Mouse (Mus musculus) midbrain, embryonic 13.5 days (tissue): ENCODE results near the gene Filip1. TPM values are rescaled to one million over a fixed set of nuclear protein-coding genes. Genes with fewer than 3 reads are reported as not detected.

Source experiments
- ATAC-seq: fragments of 200-750 bp; cut with Nextera tagmentation; 2 replicates; pipeline ENCODE4 v1.8.0; 2017; ENCODE audit warnings: mild to moderate bottlenecking, moderate TSS enrichment, moderate library complexity
- H3K27ac ChIP-seq: fragments of 300-500 bp; sonication (generic); 2 replicates; pipeline ENCODE4 v1.5.1; 2015; ENCODE audit warnings: inconsistent platforms, mild to moderate bottlenecking, moderate library complexity
- H3K27me3 ChIP-seq: fragments of 300-500 bp; sonication (generic); 2 replicates; pipeline ENCODE4 v1.6.1; 2015; ENCODE audit warnings: mild to moderate bottlenecking, inconsistent platforms
- H3K36me3 ChIP-seq: fragments of 300-500 bp; sonication (generic); 2 replicates; pipeline ENCODE4 v1.6.1; 2015; ENCODE audit warnings: mild to moderate bottlenecking, inconsistent platforms
- H3K4me1 ChIP-seq: fragments of 300-500 bp; sonication (generic); replicated peaks from 2 replicates; pipeline ENCODE4 v1.6.1; 2015; ENCODE audit warnings: inconsistent platforms
- H3K4me2 ChIP-seq: fragments of 300-500 bp; sonication (generic); replicated peaks from 2 replicates; pipeline ENCODE4 v1.6.1; 2015; ENCODE audit warnings: moderate library complexity, mild to moderate bottlenecking, inconsistent platforms
- H3K4me3 ChIP-seq: fragments of 300-500 bp; sonication (generic); replicated peaks from 2 replicates; pipeline ENCODE4 v1.5.1; 2015; ENCODE audit warnings: mild to moderate bottlenecking, inconsistent platforms
- H3K9ac ChIP-seq: fragments of 300-500 bp; sonication (generic); replicated peaks from 2 replicates; pipeline ENCODE4 v1.6.1; 2015; ENCODE audit warnings: mild to moderate bottlenecking, inconsistent platforms
- H3K9me3 ChIP-seq: fragments of 300-500 bp; sonication (generic); 2 replicates; pipeline ENCODE4 v1.6.1; 2016; ENCODE audit warnings: mild to moderate bottlenecking, inconsistent platforms
- WGBS: fragments of 180-500 bp; shearing (Covaris S2); methylation state at CpG from one replicate; pipeline ENCODE4 v1.1.7; 2015; 5-methylcytosine and 5-hydroxymethylcytosine counted together
- polyA plus RNA-seq: library from polyadenylated mRNA; unstranded; fragments of >200 nt; fragmentation: Nextera tagmentation; extraction: Ambion mirVana; gene quantifications from 2 replicates; pipeline ENCODE4 v1.2.1, GENCODE M21; 2015

The Filip1 gene
- polyA plus RNA-seq, 1 experiment from 2014 or later: 5.0 TPM

- no peaks in the 10 kb centered on the region for H3K27me3 ChIP-seq
- H3K36me3 ChIP-seq: no peaks in the 10 kb centered on the region
- no peaks in the 10 kb centered on the region for H3K9me3 ChIP-seq
- H3K9ac ChIP-seq: no peak overlapping the region
- no peak overlapping the region for H3K27ac ChIP-seq
- H3K4me3 ChIP-seq: no peak overlapping the region
- H3K4me2 ChIP-seq: no peak overlapping the region
- WGBS: 71% methylated on average over 11 of the region's 11 CpGs
- peak; percentile 41 for ATAC-seq
- H3K4me1 ChIP-seq: peaks cover 9% of the 10 kb centered on the region
Observed at GRCm38 (mm10) chr9:79885244-79886210, 127.1 kb downstream of the Filip1 start.

- no peak overlapping the region for H3K4me2 ChIP-seq
- no peak overlapping the region for H3K9ac ChIP-seq
- WGBS: 83% methylated on average over 2 of the region's 2 CpGs
- H3K4me1 ChIP-seq: peaks cover 3% of the 10 kb centered on the region; the same call in 1 of the 2 replicates
- H3K27me3 ChIP-seq: no peaks in the 10 kb centered on the region
- H3K4me3 ChIP-seq: no peak overlapping the region
- H3K27ac ChIP-seq: no peak overlapping the region
- H3K36me3 ChIP-seq: no peaks in the 10 kb centered on the region
- no peaks in the 10 kb centered on the region for H3K9me3 ChIP-seq
- no peak for ATAC-seq
Observed at GRCm38 (mm10) chr9:79883139-79883538, 129.5 kb downstream of the Filip1 start.

GRCm38 (mm10) chr9:79880031-79880430, 132.6 kb downstream of the Filip1 start:
- H3K27ac ChIP-seq: no peak overlapping the region
- H3K4me1 ChIP-seq: peaks cover 11% of the 10 kb centered on the region
- H3K4me3 ChIP-seq: no peak overlapping the region
- H3K27me3 ChIP-seq: no peaks in the 10 kb centered on the region
- no peak for ATAC-seq
- WGBS: 88% methylated on average over 7 of the region's 7 CpGs
- H3K9me3 ChIP-seq: no peaks in the 10 kb centered on the region
- H3K9ac ChIP-seq: no peak overlapping the region
- no peak overlapping the region for H3K4me2 ChIP-seq
- H3K36me3 ChIP-seq: no peaks in the 10 kb centered on the region

- Histone ChIP-seq H3K4me1 (peaks cover 16% of the 10 kb centered on the region), H3K9ac (0 out of 2 replicates have a peak overlapping the region, but pooled peaks have one; percentile 14), H3K27me3 (no peaks in the 10 kb centered on the region), H3K9me3 (no peaks in the 10 kb centered on the region), H3K27ac (0 out of 2 replicates have a peak overlapping the region, but pooled peaks have one; percentile 35), H3K36me3 (no peaks in the 10 kb centered on the region), H3K4me2 (peak overlapping the region; percentile 36), H3K4me3 (no peak overlapping the region)
- peak; percentile 67 for ATAC-seq
- WGBS: 46% methylated on average over 20 of the region's 20 CpGs
Observed at GRCm38 (mm10) chr9:79875522-79876131, 137.0 kb downstream of the Filip1 start.

GRCm38 (mm10) chr9:79872598-79872997, 140.1 kb downstream of the Filip1 start:
- H3K36me3 ChIP-seq: no peaks in the 10 kb centered on the region
- no peak overlapping the region for H3K4me2 ChIP-seq
- H3K27ac ChIP-seq: no peak overlapping the region; the same call in 1 of the 2 replicates
- peaks cover 16% of the 10 kb centered on the region for H3K4me1 ChIP-seq
- no peak for ATAC-seq
- no peak overlapping the region for H3K9ac ChIP-seq
- no peak overlapping the region for H3K4me3 ChIP-seq
- whole genome bisulfite sequencing: 26% methylated on average over 2 of the region's 2 CpGs
- H3K27me3 ChIP-seq: no peaks in the 10 kb centered on the region
- no peaks in the 10 kb centered on the region for H3K9me3 ChIP-seq

- H3K27me3 ChIP-seq: no peaks in the 10 kb centered on the region
- H3K9me3 ChIP-seq: no peaks in the 10 kb centered on the region
- ATAC-seq: peak; percentile 40
- H3K4me1 ChIP-seq: 0 out of 2 replicates have a peak, but pooled peaks cover 5% of the 10 kb centered on the region
- H3K27ac ChIP-seq: no peak overlapping the region
- H3K4me2 ChIP-seq: no peak overlapping the region
- H3K36me3 ChIP-seq: no peaks in the 10 kb centered on the region
- WGBS: 77% methylated on average over 5 of the region's 5 CpGs
- no peak overlapping the region for H3K9ac ChIP-seq
- no peak overlapping the region for H3K4me3 ChIP-seq
Observed at GRCm38 (mm10) chr9:79869512-79869911, 143.1 kb downstream of the Filip1 start.

DNA sequence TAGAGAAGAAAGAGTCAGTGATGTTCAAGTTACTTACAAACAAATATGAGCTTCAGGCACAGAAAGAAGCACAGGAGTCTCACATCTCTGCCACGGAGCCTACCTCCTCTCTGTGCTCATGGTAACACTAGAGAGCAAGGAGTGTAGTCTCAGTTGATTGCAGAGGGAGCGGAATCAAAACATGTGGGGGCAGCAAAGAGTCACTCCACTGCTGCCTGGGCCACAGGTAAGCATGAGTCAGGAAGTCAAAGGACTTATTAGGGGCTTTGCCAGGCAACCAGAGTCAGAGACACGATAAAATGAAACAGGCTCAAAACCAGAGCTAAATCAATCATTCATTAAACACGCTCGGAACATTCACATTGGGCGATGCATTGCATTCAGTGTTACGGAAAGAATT, 146.7 kb downstream of the Filip1 start:
- no peaks in the 10 kb centered on the region for H3K4me1 ChIP-seq
- no peak overlapping the region for H3K4me2 ChIP-seq
- H3K27me3 ChIP-seq: no peaks in the 10 kb centered on the region
- no peak overlapping the region for H3K4me3 ChIP-seq
- no peak overlapping the region for H3K9ac ChIP-seq
- ATAC-seq: no peak
- no peak overlapping the region for H3K27ac ChIP-seq
- no peaks in the 10 kb centered on the region for H3K9me3 ChIP-seq
- no peaks in the 10 kb centered on the region for H3K36me3 ChIP-seq
- WGBS: 68% methylated on average over 7 of the region's 7 CpGs

DNA sequence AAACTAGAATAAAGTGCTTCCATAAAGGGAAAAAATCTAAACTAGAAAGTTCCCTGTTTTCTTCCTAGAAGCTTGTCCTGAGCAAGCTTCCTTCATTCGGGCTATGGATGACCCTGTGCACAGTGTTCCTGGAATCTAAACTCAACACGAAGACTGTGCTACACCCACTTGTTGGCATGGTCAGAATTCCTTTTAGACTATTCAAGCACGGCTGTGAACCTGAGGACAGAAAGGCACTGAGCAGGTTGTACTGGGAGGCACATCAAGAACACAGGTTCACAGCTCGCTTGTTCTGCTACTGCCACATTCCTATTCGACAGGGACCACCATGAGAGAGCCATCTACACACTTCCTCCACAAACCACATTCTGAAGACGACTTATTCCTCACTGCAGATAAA, 150.1 kb downstream of the Filip1 start:
- no peaks in the 10 kb centered on the region for H3K36me3 ChIP-seq
- H3K9ac ChIP-seq: no peak overlapping the region
- H3K27me3 ChIP-seq: no peaks in the 10 kb centered on the region
- H3K4me2 ChIP-seq: no peak overlapping the region
- H3K27ac ChIP-seq: no peak overlapping the region
- no peaks in the 10 kb centered on the region for H3K9me3 ChIP-seq
- no peak for ATAC-seq
- H3K4me1 ChIP-seq: no peaks in the 10 kb centered on the region
- no peak overlapping the region for H3K4me3 ChIP-seq
- WGBS: 83% methylated on average over 6 of the region's 6 CpGs

GRCm38 (mm10) chr9:79847099-79847498, 165.6 kb downstream of the Filip1 start:
- H3K4me3 ChIP-seq: no peak overlapping the region
- no peak overlapping the region for H3K27ac ChIP-seq
- H3K4me2 ChIP-seq: no peak overlapping the region
- no peaks in the 10 kb centered on the region for H3K27me3 ChIP-seq
- ATAC-seq: no peak
- no peaks in the 10 kb centered on the region for H3K36me3 ChIP-seq
- no peaks in the 10 kb centered on the region for H3K9me3 ChIP-seq
- no peak overlapping the region for H3K9ac ChIP-seq
- peaks cover 4% of the 10 kb centered on the region; the same call in 1 of the 2 replicates for H3K4me1 ChIP-seq

DNA sequence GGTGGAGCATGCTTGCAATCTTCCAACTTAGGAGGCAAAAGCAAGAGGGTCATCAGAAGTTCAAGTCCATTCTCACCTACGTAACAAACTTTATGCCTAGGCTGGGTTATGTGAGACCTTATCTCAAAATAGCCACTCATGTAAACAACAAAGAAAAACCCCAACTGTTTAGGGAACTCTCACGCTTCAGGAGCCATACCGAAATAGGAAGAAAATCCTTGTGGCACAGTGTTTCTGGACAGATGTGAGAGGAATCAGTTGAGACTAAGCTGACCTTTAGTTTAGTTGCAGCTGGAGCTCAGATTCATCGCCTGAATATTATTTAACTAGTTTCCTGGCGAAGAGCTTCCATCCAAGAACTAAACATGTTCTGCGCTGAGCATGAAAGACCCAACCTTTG, 170.0 kb downstream of the Filip1 start:
- H3K36me3 ChIP-seq: no peaks in the 10 kb centered on the region
- H3K27me3 ChIP-seq: no peaks in the 10 kb centered on the region
- no peaks in the 10 kb centered on the region for H3K9me3 ChIP-seq
- H3K9ac ChIP-seq: no peak overlapping the region
- H3K4me3 ChIP-seq: no peak overlapping the region
- ATAC-seq: no peak
- no peak overlapping the region for H3K27ac ChIP-seq
- whole genome bisulfite sequencing: 88% methylated on average over 6 of the region's 6 CpGs
- H3K4me2 ChIP-seq: no peak overlapping the region
- H3K4me1 ChIP-seq: peaks cover 7% of the 10 kb centered on the region; the same call in 1 of the 2 replicates

GRCm38 (mm10) chr9:79842028-79842427, 170.6 kb downstream of the Filip1 start:
- no peak overlapping the region for H3K4me2 ChIP-seq
- no peak overlapping the region for H3K4me3 ChIP-seq
- no peak overlapping the region for H3K27ac ChIP-seq
- ATAC-seq: peak; percentile 75
- no peaks in the 10 kb centered on the region for H3K27me3 ChIP-seq
- no peaks in the 10 kb centered on the region for H3K36me3 ChIP-seq
- no peaks in the 10 kb centered on the region for H3K9me3 ChIP-seq
- no peak overlapping the region for H3K9ac ChIP-seq
- H3K4me1 ChIP-seq: peaks cover 7% of the 10 kb centered on the region; the same call in 1 of the 2 replicates

GRCm38 (mm10) chr9:79831294-79831693, 181.4 kb downstream of the Filip1 start:
- peaks cover 22% of the 10 kb centered on the region for H3K4me1 ChIP-seq
- no peak overlapping the region for H3K4me2 ChIP-seq
- H3K27me3 ChIP-seq: no peaks in the 10 kb centered on the region
- H3K36me3 ChIP-seq: no peaks in the 10 kb centered on the region
- H3K27ac ChIP-seq: no peak overlapping the region
- no peak overlapping the region for H3K4me3 ChIP-seq
- H3K9me3 ChIP-seq: no peaks in the 10 kb centered on the region
- WGBS: 76% methylated on average over 1 of the region's 1 CpGs
- ATAC-seq: peak; percentile 79
- H3K9ac ChIP-seq: no peak overlapping the region
